Mouse (Mus musculus) forebrain, embryonic 10.5 days (tissue): ENCODE measurements around the gene Reg4. TPM values are rescaled to one million over a fixed set of nuclear protein-coding genes. Genes with fewer than 3 reads are reported as not detected.

Source experiments
- DNase-seq: peaks from one replicate; pipeline ENCODE4 v3.0.0-alpha.2; 2017; ENCODE audit warnings: low spot score; ENCODE audit errors: extremely low spot score
- H3K27ac ChIP-seq: fragments of 300-500 bp; sonication (generic); 2 replicates; pipeline ENCODE4 v1.5.1; 2016; ENCODE audit warnings: mild to moderate bottlenecking
- H3K27me3 ChIP-seq: fragments of 300-500 bp; sonication (generic); 2 replicates; pipeline ENCODE4 v1.6.1; 2016; ENCODE audit warnings: mild to moderate bottlenecking; ENCODE audit not compliant: poor library complexity, severe bottlenecking
- H3K36me3 ChIP-seq: fragments of 300-500 bp; sonication (generic); replicated peaks from 2 replicates; pipeline ENCODE4 v1.6.1; 2016; ENCODE audit warnings: mild to moderate bottlenecking, moderate library complexity
- H3K4me1 ChIP-seq: fragments of 300-500 bp; sonication (generic); 2 replicates; pipeline ENCODE4 v1.6.1; 2016
- H3K4me3 ChIP-seq: fragments of 300-500 bp; sonication (generic); 2 replicates; pipeline ENCODE4 v1.5.1; 2016; ENCODE audit warnings: mild to moderate bottlenecking, moderate library complexity
- H3K9me3 ChIP-seq: fragments of 300-500 bp; sonication (generic); 2 replicates; pipeline ENCODE4 v1.6.1; 2016; ENCODE audit warnings: mild to moderate bottlenecking, moderate library complexity
- WGBS: fragments of 180-500 bp; shearing (Covaris S2); methylation state at CpG from one replicate; pipeline ENCODE4 v1.1.7; 2016; 5-methylcytosine and 5-hydroxymethylcytosine counted together
- polyA plus RNA-seq: library from polyadenylated mRNA; unstranded; fragments of >200 nt; fragmentation: Nextera tagmentation; extraction: Ambion mirVana; gene quantifications from 2 replicates; pipeline ENCODE4 v1.2.1, GENCODE M21; 2016

The Reg4 gene
- polyA plus RNA-seq, 1 experiment from 2014 or later: 0.14 TPM

DNA sequence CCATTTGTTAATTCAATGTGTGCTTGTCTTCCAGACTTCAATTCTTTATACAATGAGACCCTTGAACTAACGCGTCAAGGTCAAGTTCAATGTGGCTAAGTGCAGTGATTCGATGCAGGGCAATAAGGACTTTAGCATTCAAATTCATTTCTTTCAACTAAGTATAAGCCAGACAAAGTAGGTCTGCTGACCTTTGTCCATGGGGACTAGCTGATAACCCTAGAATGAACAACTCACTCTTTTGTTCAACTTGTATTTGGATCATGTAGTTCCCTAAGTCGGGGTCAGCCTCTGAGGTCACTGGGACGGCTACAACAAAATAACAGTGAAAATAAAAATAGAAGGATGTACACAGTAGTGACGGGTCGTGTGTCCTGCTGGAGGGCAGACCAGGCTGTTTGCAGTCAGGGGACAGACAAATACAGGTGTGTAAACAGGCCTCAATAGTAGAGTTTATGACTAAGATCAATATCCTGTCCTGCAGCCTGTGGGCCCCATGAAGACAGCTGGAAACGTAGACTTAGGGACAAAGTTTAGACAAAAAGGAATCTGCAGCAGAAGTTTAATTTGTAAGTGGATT, 20.6 kb downstream of the Reg4 start:
- Histone ChIP-seq H3K4me3 (no peak overlapping the region), H3K27ac (no peak overlapping the region), H3K27me3 (no peaks in the 10 kb centered on the region), H3K4me1 (peaks cover 23% of the 10 kb centered on the region), H3K36me3 (no peaks in the 10 kb centered on the region), H3K9me3 (no peaks in the 10 kb centered on the region)
- WGBS: 80% methylated on average over 8 of the region's 8 CpGs
- no peak for DNase-seq

DNA sequence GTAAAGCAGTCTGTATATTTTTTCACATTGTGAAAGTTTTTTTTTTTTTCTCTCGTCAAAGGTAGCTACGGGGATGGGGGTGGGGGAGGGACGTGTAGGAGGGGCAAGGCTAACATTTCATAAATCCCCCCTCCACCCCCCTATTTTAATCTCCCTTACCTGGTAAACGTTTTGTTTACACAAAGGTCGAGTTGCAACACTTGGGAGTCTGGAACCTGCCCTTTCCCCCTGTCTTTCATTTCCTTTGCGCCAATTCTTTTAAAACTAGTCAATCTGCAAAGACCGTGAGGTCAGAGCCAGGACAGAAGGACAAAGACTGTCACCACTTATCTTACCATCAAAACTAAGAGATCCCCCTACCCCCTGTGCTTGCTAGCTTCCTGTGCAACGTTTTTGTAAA, 23.9 kb downstream of the Reg4 start:
- no peak for DNase-seq
- 21% methylated on average over 8 of the region's 8 CpGs for WGBS

DNA sequence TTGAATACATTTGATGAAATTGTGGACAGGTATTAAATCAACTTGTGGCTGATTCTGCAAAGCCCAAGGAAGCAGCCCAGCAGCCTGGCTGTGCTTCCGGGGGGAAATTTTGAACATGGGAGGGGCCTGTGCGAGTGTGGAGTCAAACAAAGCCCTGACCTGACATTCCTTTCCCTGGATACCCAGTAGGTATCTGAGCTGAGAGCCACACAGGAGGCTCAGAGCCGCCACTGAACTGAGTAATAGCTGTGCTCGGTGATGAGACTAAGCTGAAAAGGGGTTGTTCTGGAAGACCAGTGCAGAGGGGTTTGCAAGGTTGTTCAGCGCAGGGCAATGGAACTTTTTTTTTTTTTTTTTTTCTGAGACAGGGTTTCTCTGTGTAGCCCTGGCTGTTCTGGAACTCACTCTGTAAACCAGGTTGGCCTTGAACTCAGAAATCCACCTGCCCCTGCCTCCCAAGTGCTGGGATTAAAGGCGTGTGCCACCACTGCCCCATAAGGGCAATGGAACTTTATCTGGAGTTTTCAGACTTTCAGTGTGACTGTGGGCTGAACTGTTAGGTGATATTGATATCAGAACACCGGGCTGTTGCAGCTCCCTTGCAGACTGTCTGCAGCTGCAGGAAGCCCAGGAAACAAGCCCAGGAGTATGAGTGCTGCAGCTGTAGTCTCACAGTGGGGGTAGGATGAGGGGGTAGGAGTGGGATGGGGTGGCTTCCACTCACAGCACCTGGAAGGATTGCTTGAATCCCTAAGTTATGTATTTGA, 25.2 kb downstream of the Reg4 start:
- 38% methylated on average over 7 of the region's 7 CpGs for WGBS
- peaks cover 23% of the 10 kb centered on the region for H3K4me1 ChIP-seq
- no peaks in the 10 kb centered on the region for H3K27me3 ChIP-seq
- H3K27ac ChIP-seq: peak overlapping the region; percentile 69
- H3K9me3 ChIP-seq: peaks cover 4% of the 10 kb centered on the region; the same call in 1 of the 2 replicates
- H3K36me3 ChIP-seq: no peaks in the 10 kb centered on the region
- no peak overlapping the region for H3K4me3 ChIP-seq
- DNase-seq: peak; percentile 27

More for the DNA sequence above, 23.9 kb downstream of the Reg4 start:
- H3K27me3 ChIP-seq: no peaks in the 10 kb centered on the region
- peak overlapping the region; percentile 69 for H3K27ac ChIP-seq
- H3K36me3 ChIP-seq: no peaks in the 10 kb centered on the region
- H3K4me1 ChIP-seq: peaks cover 23% of the 10 kb centered on the region
- no peak overlapping the region for H3K4me3 ChIP-seq
- peaks cover 4% of the 10 kb centered on the region; the same call in 1 of the 2 replicates for H3K9me3 ChIP-seq

DNA sequence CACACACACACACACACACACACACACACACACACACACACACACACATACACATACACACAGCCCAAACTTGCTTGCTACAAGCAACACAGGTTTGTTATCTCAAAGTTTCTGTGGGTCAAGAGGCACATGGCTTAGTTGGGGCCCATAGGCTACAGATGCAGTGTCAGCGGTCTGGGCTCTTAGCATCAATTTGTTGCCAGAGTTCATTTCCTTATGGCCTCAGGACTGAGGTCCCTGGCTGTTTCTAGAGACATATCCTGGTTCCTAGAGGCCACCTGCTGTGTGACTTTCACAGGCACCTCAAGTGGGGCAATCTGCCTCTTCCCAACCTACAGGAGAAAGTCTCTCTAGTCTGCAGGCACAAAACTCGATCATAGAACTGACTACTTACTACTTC, 27.4 kb downstream of the Reg4 start:
- 83% methylated on average over 2 of the region's 2 CpGs for WGBS
- DNase-seq: no peak
- H3K27ac ChIP-seq: no peak overlapping the region
- no peaks in the 10 kb centered on the region for H3K36me3 ChIP-seq
- H3K9me3 ChIP-seq: peaks cover 15% of the 10 kb centered on the region; the same call in 1 of the 2 replicates
- no peaks in the 10 kb centered on the region for H3K27me3 ChIP-seq
- H3K4me1 ChIP-seq: peaks cover 23% of the 10 kb centered on the region
- H3K4me3 ChIP-seq: no peak overlapping the region

GRCm38 (mm10) chr3:98249833-98250448, 28.0 kb downstream of the Reg4 start:
- WGBS: 87% methylated on average over 11 of the region's 11 CpGs
- Histone ChIP-seq H3K9me3 (peaks cover 15% of the 10 kb centered on the region; the same call in 1 of the 2 replicates), H3K4me3 (no peak overlapping the region), H3K4me1 (peaks cover 23% of the 10 kb centered on the region), H3K36me3 (no peaks in the 10 kb centered on the region), H3K27me3 (no peaks in the 10 kb centered on the region), H3K27ac (no peak overlapping the region)
- DNase-seq: no peak

GRCm38 (mm10) chr3:98254059-98254458, 32.1 kb downstream of the Reg4 start:
- H3K36me3 ChIP-seq: no peaks in the 10 kb centered on the region
- DNase-seq: no peak
- no peaks in the 10 kb centered on the region for H3K4me1 ChIP-seq
- H3K27ac ChIP-seq: no peak overlapping the region
- no peaks in the 10 kb centered on the region for H3K27me3 ChIP-seq
- H3K4me3 ChIP-seq: no peak overlapping the region
- peaks cover 11% of the 10 kb centered on the region; the same call in 1 of the 2 replicates for H3K9me3 ChIP-seq
- 95% methylated on average over 3 of the region's 3 CpGs for WGBS

DNA sequence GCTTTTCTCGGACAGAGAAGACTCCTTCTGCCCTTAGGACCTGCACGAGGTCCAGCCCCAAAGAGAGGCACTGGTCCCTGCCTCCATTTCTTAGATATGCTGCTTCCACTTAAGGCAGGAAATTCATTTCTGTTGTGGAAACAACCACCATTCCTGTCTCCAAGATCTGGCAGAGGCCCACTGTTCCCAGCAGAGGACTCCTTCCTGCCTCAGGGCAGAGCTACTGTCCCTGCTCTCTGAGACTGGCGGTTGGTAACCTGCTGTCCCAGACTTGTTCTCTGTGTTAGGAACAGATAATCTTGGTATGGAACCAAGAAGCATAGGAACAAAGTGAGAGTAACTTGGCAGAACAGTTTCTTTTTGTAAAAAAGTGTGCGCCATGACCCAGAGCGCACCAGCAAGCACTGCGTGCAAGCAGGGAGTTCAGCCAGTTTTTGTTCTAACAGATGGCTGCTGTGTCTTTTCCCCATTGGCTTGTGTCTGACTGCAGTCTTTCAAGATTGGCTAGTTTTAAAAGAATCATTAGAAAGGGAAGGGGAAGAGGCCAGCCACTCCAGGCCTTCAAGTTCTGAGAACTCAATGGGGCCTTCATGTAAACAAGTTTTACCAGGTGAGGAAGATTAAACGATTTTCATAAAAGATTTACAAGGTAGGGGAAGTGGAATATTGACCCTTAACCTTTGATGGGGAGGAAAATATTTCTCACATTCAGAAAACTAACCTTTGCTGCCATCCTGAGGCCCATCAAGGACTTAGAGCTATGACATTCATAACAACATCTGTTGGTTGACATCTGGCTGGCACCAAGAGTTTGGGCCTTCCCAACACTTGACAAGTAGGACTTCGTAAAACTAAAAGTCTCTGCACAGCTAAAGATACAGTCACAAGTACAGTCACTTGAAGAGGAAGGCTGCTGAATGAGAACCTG, 33.0 kb downstream of the Reg4 start:
- H3K27me3 ChIP-seq: no peaks in the 10 kb centered on the region
- H3K4me3 ChIP-seq: no peak overlapping the region
- WGBS: 92% methylated on average over 8 of the region's 8 CpGs
- H3K36me3 ChIP-seq: no peaks in the 10 kb centered on the region
- DNase-seq: no peak
- H3K4me1 ChIP-seq: no peaks in the 10 kb centered on the region
- H3K27ac ChIP-seq: no peak overlapping the region
- H3K9me3 ChIP-seq: peaks cover 11% of the 10 kb centered on the region; the same call in 1 of the 2 replicates

DNA sequence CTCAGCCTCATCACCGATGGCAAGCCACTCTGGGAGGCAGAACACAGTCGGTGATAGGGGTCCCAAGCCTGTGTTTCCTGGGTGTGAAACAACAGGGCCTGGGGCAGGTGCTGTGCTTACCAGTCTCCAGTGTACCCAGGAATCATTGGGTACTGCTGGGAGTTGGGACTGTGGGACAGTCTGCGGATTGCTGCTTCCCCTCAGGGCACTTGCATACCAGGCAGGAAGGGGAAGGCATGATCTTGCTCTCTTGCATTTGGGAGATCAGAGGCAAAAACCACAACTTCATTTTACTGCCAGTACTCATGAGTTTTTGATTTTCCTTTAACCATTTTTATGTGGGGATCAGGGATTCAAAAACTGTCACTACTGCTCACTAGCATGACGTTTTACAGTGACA, 36.8 kb downstream of the Reg4 start:
- Histone ChIP-seq H3K27me3 (no peaks in the 10 kb centered on the region), H3K4me1 (no peaks in the 10 kb centered on the region), H3K9me3 (no peaks in the 10 kb centered on the region), H3K27ac (no peak overlapping the region), H3K4me3 (no peak overlapping the region), H3K36me3 (no peaks in the 10 kb centered on the region)
- WGBS: 87% methylated on average over 4 of the region's 4 CpGs
- DNase-seq: no peak

GRCm38 (mm10) chr3:98259271-98259751, 37.4 kb downstream of the Reg4 start:
- no peak for DNase-seq
- Histone ChIP-seq H3K4me1 (no peaks in the 10 kb centered on the region), H3K4me3 (no peak overlapping the region), H3K36me3 (no peaks in the 10 kb centered on the region), H3K27me3 (no peaks in the 10 kb centered on the region), H3K9me3 (no peaks in the 10 kb centered on the region), H3K27ac (no peak overlapping the region)
- WGBS: 95% methylated on average over 5 of the region's 5 CpGs

- Histone ChIP-seq H3K9me3 (no peaks in the 10 kb centered on the region), H3K4me1 (no peaks in the 10 kb centered on the region), H3K27ac (no peak overlapping the region), H3K36me3 (no peaks in the 10 kb centered on the region), H3K27me3 (no peaks in the 10 kb centered on the region), H3K4me3 (no peak overlapping the region)
- no peak for DNase-seq
- WGBS: 87% methylated on average over 3 of the region's 3 CpGs
Measured at GRCm38 (mm10) chr3:98260534-98260933, 38.6 kb downstream of the Reg4 start.

GRCm38 (mm10) chr3:98261415-98261814, 39.5 kb downstream of the Reg4 start:
- no peak overlapping the region for H3K27ac ChIP-seq
- no peak overlapping the region for H3K4me3 ChIP-seq
- DNase-seq: no peak
- no peaks in the 10 kb centered on the region for H3K9me3 ChIP-seq
- 94% methylated on average over 4 of the region's 4 CpGs for WGBS
- no peaks in the 10 kb centered on the region for H3K27me3 ChIP-seq
- no peaks in the 10 kb centered on the region for H3K36me3 ChIP-seq
- peaks cover 3% of the 10 kb centered on the region; the same call in 1 of the 2 replicates for H3K4me1 ChIP-seq

- Histone ChIP-seq H3K27ac (no peak overlapping the region), H3K9me3 (no peaks in the 10 kb centered on the region), H3K36me3 (no peaks in the 10 kb centered on the region), H3K27me3 (no peaks in the 10 kb centered on the region), H3K4me3 (no peak overlapping the region), H3K4me1 (peaks cover 10% of the 10 kb centered on the region)
- 96% methylated on average over 2 of the region's 2 CpGs for WGBS
- no peak for DNase-seq
Measured at GRCm38 (mm10) chr3:98262133-98262532, 40.2 kb downstream of the Reg4 start.
